Mouse (Mus musculus): ENCODE results near the gene Gas1.

DNA sequence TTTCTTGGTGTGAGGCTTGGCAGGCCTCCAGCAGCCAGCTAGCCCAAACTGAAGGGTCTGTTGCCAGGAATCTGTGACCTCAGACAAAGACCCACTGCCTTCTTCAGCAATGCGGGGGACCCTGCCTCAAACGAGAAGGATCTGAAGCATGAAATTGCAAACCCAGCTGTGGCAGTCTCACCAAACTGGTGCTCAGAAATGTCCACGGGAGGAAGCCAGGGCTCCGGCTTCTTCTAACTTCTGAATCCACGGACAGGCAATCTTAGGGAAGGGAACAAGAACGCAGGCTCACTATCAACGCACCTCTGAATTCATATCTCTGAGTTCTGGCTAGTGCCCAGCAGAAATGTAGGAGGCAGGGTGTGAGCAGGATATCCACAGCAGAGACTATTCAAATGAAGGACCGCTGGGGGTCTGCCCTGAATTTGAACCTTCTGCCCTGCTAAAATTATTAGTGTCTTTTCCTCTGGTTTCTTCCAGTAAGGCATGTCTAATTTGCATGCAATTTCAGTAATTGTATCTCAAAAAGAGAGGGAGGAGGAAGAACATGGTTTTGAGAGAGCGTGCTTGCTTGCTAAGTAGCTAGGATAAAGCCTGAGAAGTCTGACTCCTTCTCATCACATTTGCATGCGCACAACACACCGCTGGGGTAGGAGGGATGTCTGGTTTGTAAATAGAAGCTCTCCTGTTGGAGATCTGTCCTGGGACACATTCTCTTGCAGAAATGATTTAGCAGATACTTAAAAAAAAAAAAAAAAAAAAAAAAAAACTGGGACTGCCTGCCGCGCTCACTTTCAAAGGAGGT, 51.5 kb downstream of the Gas1 start:
- TF ChIP-seq CTCF (IDR thresholded peaks at IDR 0.05; ENCODE audit: borderline replicate concordance, control insufficient read depth, extremely low read depth, insufficient read depth, low read length, poor library complexity) (no peak), POLR2A (IDR thresholded peaks at IDR 0.05; ENCODE audit: control insufficient read depth, extremely low read depth, insufficient read depth, low read length, poor library complexity) (no peak)
